Mouse (Mus musculus) G1E (cell line): Measurements from ENCODE around the gene Gon4l.
"Not testable (repeated sequence)": the region's sequence is repeated elsewhere in the genome, so short reads cannot be mapped to it uniquely, and the experiment has no call there.

Experiments
- CTCF ChIP-seq: IDR thresholded peaks from 2 replicates; pipeline ENCODE4 v1.5.1; 2012; ENCODE audit warnings: low read depth, low read length, inconsistent platforms, mixed read lengths
- GATA2 ChIP-seq: IDR thresholded peaks from 2 replicates; pipeline ENCODE4 v1.6.1; 2012; ENCODE audit warnings: low read depth, low read length, inconsistent platforms, borderline replicate concordance
- POLR2AphosphoS5 ChIP-seq: IDR thresholded peaks from 2 replicates; pipeline ENCODE4 v1.6.1; 2012; ENCODE audit warnings: low read depth, low read length, inconsistent platforms; ENCODE audit not compliant: insufficient replicate concordance
- TAL1 ChIP-seq: conservative IDR thresholded peaks from 2 replicates; pipeline ENCODE4 v1.6.1; 2012; ENCODE audit warnings: low read depth, low read length, inconsistent platforms, mixed read lengths

DNA sequence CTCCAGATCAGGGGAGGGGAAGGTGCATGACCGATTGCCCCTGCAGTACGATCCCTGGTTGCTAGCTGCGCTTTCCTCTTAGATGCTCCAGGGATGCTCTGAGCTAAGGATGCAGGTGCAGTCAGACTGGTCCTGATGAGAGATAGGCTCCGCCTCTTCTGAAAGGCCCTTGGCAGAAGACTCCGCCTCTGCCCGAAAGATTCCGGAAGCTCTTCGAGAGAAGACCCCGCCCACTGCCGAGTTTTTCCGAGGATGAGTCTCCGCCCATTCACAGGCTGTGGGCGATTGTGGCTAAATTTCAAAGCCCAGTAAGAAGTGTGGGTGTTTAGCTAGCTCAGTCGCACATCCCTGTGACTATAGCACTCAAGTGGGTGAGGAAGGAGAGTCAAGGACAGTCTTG, 2.6 kb upstream of the Gon4l start:
- TF ChIP-seq CTCF, GATA2, POLR2AphosphoS5, TAL1: not testable (repeated sequence)
